Mouse (Mus musculus): ENCODE data around the gene Npnt. TPM values are rescaled to one million over a fixed set of nuclear protein-coding genes. Genes with fewer than 3 reads are reported as not detected.

The Npnt gene
- polyA plus RNA-seq, 1 experiment from 2014 or later, result 197 TPM

- H3K36me3 ChIP-seq (ENCODE audit: insufficient read depth, low read length), result 0 out of 2 replicates have a peak, but pooled peaks cover 3% of the 10 kb centered on the region
- H3K27me3 ChIP-seq (ENCODE audit: insufficient read depth, low read length), result peaks cover 4% of the 10 kb centered on the region; the same call in 1 of the 2 replicates
- no peak overlapping the region for H3K4me3 ChIP-seq (ENCODE audit: low read length)
- ATAC-seq (ENCODE audit: low FRiP score, low TSS enrichment), result no peak
- WGBS, result 77% methylated on average over 6 of the region's 6 CpGs
- no peak overlapping the region for H3K9ac ChIP-seq (replicated peaks; ENCODE audit: low read length)
- H3K27ac ChIP-seq (ENCODE audit: low read length), result no peak overlapping the region
- no peak overlapping the region for H3K4me2 ChIP-seq (replicated peaks; ENCODE audit: low read depth, low read length)
- H3K4me1 ChIP-seq (ENCODE audit: insufficient read depth, low read length), result peaks cover 14% of the 10 kb centered on the region
- H3K9me3 ChIP-seq (ENCODE audit: low read length), result no peaks in the 10 kb centered on the region
Observed at GRCm38 (mm10) chr3:132942778-132943177, 7.3 kb downstream of the Npnt start.

DNA sequence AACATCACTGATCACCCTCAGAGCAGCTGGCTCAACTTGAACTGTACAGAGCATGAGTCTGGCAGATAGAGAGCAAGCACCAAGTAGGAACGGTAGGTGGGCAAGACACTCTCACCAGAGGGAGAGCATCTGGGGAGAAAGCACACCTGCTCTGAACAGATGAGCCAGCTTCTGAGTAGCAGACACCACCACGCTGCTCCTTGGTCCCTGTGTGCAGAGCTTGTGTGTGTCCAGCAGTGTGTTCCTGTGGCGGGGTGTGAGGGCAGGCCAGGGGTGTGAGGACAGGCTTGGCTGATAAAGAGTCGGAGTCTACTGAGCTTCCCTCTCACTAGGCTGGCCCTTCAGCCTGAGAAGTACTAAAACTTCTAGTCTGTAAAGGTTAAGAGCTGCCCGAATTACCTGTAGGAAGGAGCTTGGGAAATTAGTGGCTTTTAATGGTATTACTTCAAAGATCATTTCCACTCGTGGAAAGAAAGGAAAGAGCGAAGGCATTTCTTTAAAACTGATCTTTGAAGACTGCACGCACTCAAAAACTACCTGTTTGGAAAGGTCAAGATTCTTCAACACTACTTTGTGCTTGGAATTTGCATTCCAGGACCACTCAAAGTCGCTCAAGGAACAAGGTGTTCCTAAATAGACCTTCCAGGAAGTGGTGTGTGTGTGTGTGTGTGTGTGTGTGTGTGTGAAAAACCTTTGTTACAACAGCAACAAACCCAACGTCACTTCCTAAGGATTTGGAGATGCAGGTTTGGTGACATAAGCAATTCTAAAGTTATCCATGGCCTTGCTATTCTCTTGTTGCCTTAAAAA lies 9.7 kb downstream of the Npnt start:
- Histone ChIP-seq H3K36me3 (ENCODE audit: insufficient read depth, low read length) (no peaks in the 10 kb centered on the region), H3K27me3 (ENCODE audit: insufficient read depth, low read length) (no peaks in the 10 kb centered on the region), H3K9ac (replicated peaks; ENCODE audit: low read length) (no peak overlapping the region), H3K4me1 (ENCODE audit: insufficient read depth, low read length) (peaks cover 14% of the 10 kb centered on the region), H3K27ac (ENCODE audit: low read length) (no peak overlapping the region), H3K4me3 (ENCODE audit: low read length) (no peak overlapping the region), H3K9me3 (ENCODE audit: low read length) (no peaks in the 10 kb centered on the region), H3K4me2 (replicated peaks; ENCODE audit: low read depth, low read length) (no peak overlapping the region)
- 82% methylated on average over 10 of the region's 10 CpGs for WGBS
- ATAC-seq (ENCODE audit: low FRiP score, low TSS enrichment), result peak; percentile 32; the same call in 1 of the 2 replicates

- no peak overlapping the region for H3K4me3 ChIP-seq (ENCODE audit: low read length)
- H3K36me3 ChIP-seq (ENCODE audit: insufficient read depth, low read length), result no peaks in the 10 kb centered on the region
- H3K4me2 ChIP-seq (replicated peaks; ENCODE audit: low read depth, low read length), result no peak overlapping the region
- H3K27ac ChIP-seq (ENCODE audit: low read length), result no peak overlapping the region
- peaks cover 2% of the 10 kb centered on the region; the same call in 1 of the 2 replicates for H3K4me1 ChIP-seq (ENCODE audit: insufficient read depth, low read length)
- no peak overlapping the region for H3K9ac ChIP-seq (replicated peaks; ENCODE audit: low read length)
- H3K9me3 ChIP-seq (ENCODE audit: low read length), result no peaks in the 10 kb centered on the region
- WGBS, result 61% methylated on average over 8 of the region's 8 CpGs
- no peaks in the 10 kb centered on the region for H3K27me3 ChIP-seq (ENCODE audit: insufficient read depth, low read length)
- ATAC-seq (ENCODE audit: low FRiP score, low TSS enrichment), result peak; percentile 41; the same call in 1 of the 2 replicates
Observed at GRCm38 (mm10) chr3:132939006-132939405, 11.1 kb downstream of the Npnt start.

DNA sequence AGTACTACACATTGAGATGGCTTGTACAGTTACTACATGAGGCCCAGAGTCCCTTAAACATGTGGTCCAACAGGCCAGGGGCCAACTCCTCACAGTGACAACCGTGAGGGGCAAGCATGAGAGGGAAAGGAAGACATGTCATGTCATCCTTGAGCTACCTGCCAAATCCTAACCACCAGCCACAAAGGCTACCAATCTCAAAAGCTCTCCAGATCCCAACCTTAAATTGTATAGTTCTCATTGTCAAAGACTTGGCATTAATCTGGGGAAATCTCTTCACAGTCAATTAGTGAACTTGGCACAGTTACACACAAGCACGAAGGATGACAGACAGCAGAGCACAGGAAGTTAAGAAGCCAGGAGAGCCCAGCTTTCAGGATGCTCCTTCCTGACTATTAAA lies 15.4 kb downstream of the Npnt start:
- no peak for ATAC-seq (ENCODE audit: low FRiP score, low TSS enrichment)
- 65% methylated on average over 2 of the region's 2 CpGs for WGBS
- H3K4me1 ChIP-seq (ENCODE audit: insufficient read depth, low read length), result peaks cover 2% of the 10 kb centered on the region; the same call in 1 of the 2 replicates

DNA sequence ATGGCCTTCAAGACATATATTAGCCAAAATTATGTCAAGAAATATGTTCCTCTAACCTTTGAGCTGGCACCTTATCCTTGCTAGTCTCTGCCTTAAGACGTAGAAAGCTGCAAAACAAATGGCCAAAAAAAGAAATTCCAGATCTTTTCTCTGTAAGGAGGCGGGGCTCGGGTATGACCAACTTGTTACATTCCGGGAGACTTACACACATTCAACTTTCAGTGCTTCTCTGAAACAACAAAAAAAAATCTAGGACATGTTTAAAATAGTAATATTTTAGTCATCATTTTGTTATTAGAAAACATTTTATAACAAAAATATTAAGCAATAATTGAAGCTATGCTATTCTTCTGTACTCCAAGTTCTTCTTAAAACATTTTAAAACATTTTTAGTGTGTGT lies 18.6 kb downstream of the Npnt start:
- Histone ChIP-seq H3K4me2 (replicated peaks; ENCODE audit: low read depth, low read length) (no peak overlapping the region), H3K36me3 (ENCODE audit: insufficient read depth, low read length) (no peaks in the 10 kb centered on the region), H3K9ac (replicated peaks; ENCODE audit: low read length) (no peak overlapping the region), H3K27ac (ENCODE audit: low read length) (no peak overlapping the region), H3K4me1 (ENCODE audit: insufficient read depth, low read length) (peaks cover 2% of the 10 kb centered on the region; the same call in 1 of the 2 replicates), H3K27me3 (ENCODE audit: insufficient read depth, low read length) (no peaks in the 10 kb centered on the region), H3K9me3 (ENCODE audit: low read length) (no peaks in the 10 kb centered on the region), H3K4me3 (ENCODE audit: low read length) (no peak overlapping the region)
- ATAC-seq (ENCODE audit: low FRiP score, low TSS enrichment), result no peak
- 90% methylated on average over 4 of the region's 4 CpGs for WGBS

More for the DNA sequence above, 15.4 kb downstream of the Npnt start:
- Histone ChIP-seq H3K4me2 (replicated peaks; ENCODE audit: low read depth, low read length) (no peak overlapping the region), H3K27me3 (ENCODE audit: insufficient read depth, low read length) (no peaks in the 10 kb centered on the region), H3K9ac (replicated peaks; ENCODE audit: low read length) (no peak overlapping the region), H3K36me3 (ENCODE audit: insufficient read depth, low read length) (no peaks in the 10 kb centered on the region), H3K27ac (ENCODE audit: low read length) (no peak overlapping the region), H3K4me3 (ENCODE audit: low read length) (no peak overlapping the region), H3K9me3 (ENCODE audit: low read length) (no peaks in the 10 kb centered on the region)

DNA sequence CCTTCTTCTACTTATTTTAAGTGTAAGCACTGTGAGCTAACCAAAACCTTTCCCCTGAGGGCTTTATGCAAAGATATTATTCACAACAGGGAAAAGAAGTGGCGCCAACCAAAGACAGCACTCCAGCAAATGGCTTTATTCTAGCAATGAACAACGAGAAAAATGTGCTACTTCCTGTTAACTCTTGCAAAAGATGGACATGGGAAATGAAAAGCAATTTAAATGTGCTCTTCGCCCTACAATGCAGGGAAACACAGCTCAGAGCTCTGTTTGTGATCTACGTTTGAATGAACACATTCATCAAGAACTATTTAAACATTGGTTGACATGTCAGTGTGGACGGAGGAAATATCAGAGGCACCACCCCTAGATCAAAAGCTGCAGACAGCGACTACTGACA lies 20.2 kb downstream of the Npnt start:
- Histone ChIP-seq H3K9ac (replicated peaks; ENCODE audit: low read length) (no peak overlapping the region), H3K27me3 (ENCODE audit: insufficient read depth, low read length) (no peaks in the 10 kb centered on the region), H3K4me3 (ENCODE audit: low read length) (no peak overlapping the region), H3K4me2 (replicated peaks; ENCODE audit: low read depth, low read length) (no peak overlapping the region), H3K36me3 (ENCODE audit: insufficient read depth, low read length) (no peaks in the 10 kb centered on the region), H3K9me3 (ENCODE audit: low read length) (no peaks in the 10 kb centered on the region), H3K4me1 (ENCODE audit: insufficient read depth, low read length) (peaks cover 2% of the 10 kb centered on the region; the same call in 1 of the 2 replicates), H3K27ac (ENCODE audit: low read length) (no peak overlapping the region)
- no peak for ATAC-seq (ENCODE audit: low FRiP score, low TSS enrichment)
- WGBS, result 39% methylated on average over 6 of the region's 6 CpGs

DNA sequence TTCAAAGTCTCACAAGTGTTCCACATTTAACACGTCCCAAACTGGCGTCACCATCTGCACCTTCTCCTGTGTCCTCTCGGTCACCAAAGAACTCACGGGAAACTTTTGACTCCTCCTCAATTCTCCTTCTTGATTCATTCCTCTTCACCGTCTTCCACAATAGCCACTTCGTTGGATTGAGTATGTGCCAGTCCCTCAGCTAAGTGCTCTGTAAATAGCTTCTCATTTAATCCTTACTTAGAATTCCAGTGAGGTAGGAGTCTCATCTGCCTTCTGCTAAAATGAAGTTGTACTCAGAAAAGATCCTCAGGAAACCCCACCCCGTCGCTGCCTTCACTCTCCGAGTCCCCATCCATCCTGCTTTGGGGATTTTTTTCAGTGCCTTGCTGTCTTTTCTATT lies 21.9 kb downstream of the Npnt start:
- 88% methylated on average over 9 of the region's 9 CpGs for WGBS
- H3K4me1 ChIP-seq (ENCODE audit: insufficient read depth, low read length), result peaks cover 2% of the 10 kb centered on the region; the same call in 1 of the 2 replicates
- no peak overlapping the region for H3K27ac ChIP-seq (ENCODE audit: low read length)
- H3K4me3 ChIP-seq (ENCODE audit: low read length), result no peak overlapping the region
- H3K4me2 ChIP-seq (replicated peaks; ENCODE audit: low read depth, low read length), result no peak overlapping the region
- H3K9me3 ChIP-seq (ENCODE audit: low read length), result no peaks in the 10 kb centered on the region
- H3K36me3 ChIP-seq (ENCODE audit: insufficient read depth, low read length), result no peaks in the 10 kb centered on the region
- no peak overlapping the region for H3K9ac ChIP-seq (replicated peaks; ENCODE audit: low read length)
- no peak for ATAC-seq (ENCODE audit: low FRiP score, low TSS enrichment)
- H3K27me3 ChIP-seq (ENCODE audit: insufficient read depth, low read length), result no peaks in the 10 kb centered on the region

DNA sequence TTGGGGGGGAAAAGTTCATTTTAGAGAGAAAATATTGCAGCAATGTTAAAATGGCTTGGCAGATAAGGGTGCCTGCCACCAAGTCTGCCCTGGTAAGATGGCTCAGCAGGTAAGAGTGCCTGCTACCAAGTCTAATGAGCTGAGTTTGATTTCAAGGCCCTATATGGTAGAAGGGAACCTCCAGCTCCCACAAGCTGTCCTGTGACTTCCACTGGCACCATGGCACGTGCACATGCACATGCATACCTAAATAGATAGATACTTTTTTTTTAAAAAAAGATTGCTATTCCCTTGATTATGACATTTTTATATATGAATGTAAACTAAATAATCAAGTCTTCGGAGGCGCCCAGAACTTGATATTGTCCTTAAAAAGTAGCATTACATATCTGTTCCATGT lies 30.3 kb downstream of the Npnt start:
- Histone ChIP-seq H3K36me3 (ENCODE audit: insufficient read depth, low read length) (0 out of 2 replicates have a peak, but pooled peaks cover 2% of the 10 kb centered on the region), H3K9ac (replicated peaks; ENCODE audit: low read length) (no peak overlapping the region), H3K4me2 (replicated peaks; ENCODE audit: low read depth, low read length) (no peak overlapping the region), H3K27ac (ENCODE audit: low read length) (no peak overlapping the region), H3K9me3 (ENCODE audit: low read length) (no peaks in the 10 kb centered on the region), H3K4me3 (ENCODE audit: low read length) (no peak overlapping the region), H3K27me3 (ENCODE audit: insufficient read depth, low read length) (no peaks in the 10 kb centered on the region), H3K4me1 (ENCODE audit: insufficient read depth, low read length) (no peaks in the 10 kb centered on the region)
- ATAC-seq (ENCODE audit: low FRiP score, low TSS enrichment), result no peak
- WGBS, result 88% methylated on average over 3 of the region's 3 CpGs

GRCm38 (mm10) chr3:132919240-132919639 lies 30.9 kb downstream of the Npnt start:
- Histone ChIP-seq H3K36me3 (ENCODE audit: insufficient read depth, low read length) (0 out of 2 replicates have a peak, but pooled peaks cover 2% of the 10 kb centered on the region), H3K4me2 (replicated peaks; ENCODE audit: low read depth, low read length) (no peak overlapping the region), H3K27me3 (ENCODE audit: insufficient read depth, low read length) (no peaks in the 10 kb centered on the region), H3K4me3 (ENCODE audit: low read length) (no peak overlapping the region), H3K9ac (replicated peaks; ENCODE audit: low read length) (no peak overlapping the region), H3K9me3 (ENCODE audit: low read length) (no peaks in the 10 kb centered on the region), H3K27ac (ENCODE audit: low read length) (no peak overlapping the region), H3K4me1 (ENCODE audit: insufficient read depth, low read length) (no peaks in the 10 kb centered on the region)
- no peak for ATAC-seq (ENCODE audit: low FRiP score, low TSS enrichment)
- 84% methylated on average over 11 of the region's 11 CpGs for WGBS

Data from kidney, embryonic 16.5 days (tissue).